8 mouse cellular contexts compared by ENCODE assay signal in genomic region chr6:85332351-85332999, GRCm38 (mm10). TPM values are rescaled to one million over a fixed set of nuclear protein-coding genes. Genes with fewer than 3 reads are reported as not detected.
DNase-seq lines count a peak whose midpoint lies in the region; ATAC-seq lines count a peak whose summit lies in the region.

No protein-coding gene starts in this region.

- peak; percentile 43 for DNase-seq in layer of hippocampus, adult 11-12 months (ENCODE audit: low spot score)
- DNase-seq in layer of hippocampus, postnatal 36 days = no peak
- DNase-seq in adrenal gland, postnatal 25 days = peak; percentile 38
- DNase-seq in limb, embryonic 10.5 days (ENCODE audit: low spot score) = peak; percentile 37
- no peak for DNase-seq in midbrain, embryonic 14.5 days
- no peak for DNase-seq in ovary, postnatal 10 days (ENCODE audit: low spot score)
- DNase-seq in testis, postnatal 10 days (ENCODE audit: low spot score) = no peak

- peak overlapping the region; percentile 93 for H3K4me2 ChIP-seq in forebrain, embryonic 15.5 days (replicated peaks)
- H3K4me2 ChIP-seq in midbrain, embryonic 14.5 days (ENCODE audit: low read length) = peak overlapping the region; percentile 99

- WGBS in forebrain, embryonic 15.5 days = under 1% methylated on average over 41 of the region's 41 CpGs
- under 1% methylated on average over 41 of the region's 41 CpGs for WGBS in limb, embryonic 10.5 days
- under 1% methylated on average over 41 of the region's 41 CpGs for WGBS in midbrain, embryonic 14.5 days

- peak overlapping the region; percentile 43 for H3K27ac ChIP-seq in forebrain, embryonic 15.5 days (replicated peaks)
- peak overlapping the region; percentile 92 for H3K27ac ChIP-seq in limb, embryonic 10.5 days
- H3K27ac ChIP-seq in midbrain, embryonic 14.5 days (replicated peaks; ENCODE audit: low read depth, low read length) = peak overlapping the region; percentile 93; the same call in 1 of the 2 replicates

- H3K4me1 ChIP-seq in forebrain, embryonic 15.5 days = peaks cover 14% of the 10 kb centered on the region
- peaks cover 18% of the 10 kb centered on the region for H3K4me1 ChIP-seq in limb, embryonic 10.5 days
- peaks cover 7% of the 10 kb centered on the region; the same call in 1 of the 2 replicates for H3K4me1 ChIP-seq in midbrain, embryonic 14.5 days (ENCODE audit: control insufficient read depth, insufficient read depth, low read length)

- H3K9me3 ChIP-seq in forebrain, embryonic 15.5 days = no peaks in the 10 kb centered on the region
- no peaks in the 10 kb centered on the region for H3K9me3 ChIP-seq in limb, embryonic 10.5 days (replicated peaks)
- H3K9me3 ChIP-seq in midbrain, embryonic 14.5 days (ENCODE audit: control insufficient read depth, low read length) = no peaks in the 10 kb centered on the region

- peak overlapping the region; percentile 81 for H3K9ac ChIP-seq in forebrain, embryonic 15.5 days (replicated peaks)
- H3K9ac ChIP-seq in midbrain, embryonic 14.5 days (replicated peaks; ENCODE audit: low read length) = peak overlapping the region; percentile 70

- H3K36me3 ChIP-seq in forebrain, embryonic 15.5 days = no peaks in the 10 kb centered on the region
- no peaks in the 10 kb centered on the region for H3K36me3 ChIP-seq in limb, embryonic 10.5 days
- H3K36me3 ChIP-seq in midbrain, embryonic 14.5 days (ENCODE audit: control insufficient read depth, insufficient read depth, low read length) = peaks cover 11% of the 10 kb centered on the region; the same call in 1 of the 2 replicates

- ATAC-seq in forebrain, embryonic 15.5 days (replicated peaks) = peak; percentile 33; the same call in 1 of the 2 replicates
- ATAC-seq in midbrain, embryonic 14.5 days (ENCODE audit: low FRiP score, low TSS enrichment) = peak; percentile 29; the same call in 1 of the 2 replicates

- H3K4me3 ChIP-seq in forebrain, embryonic 15.5 days = peak overlapping the region; percentile 78
- H3K4me3 ChIP-seq in limb, embryonic 10.5 days = peak overlapping the region; percentile 72
- peak overlapping the region; percentile 66 for H3K4me3 ChIP-seq in midbrain, embryonic 14.5 days (replicated peaks; ENCODE audit: low read depth, low read length)

- no peaks in the 10 kb centered on the region for H3K27me3 ChIP-seq in forebrain, embryonic 15.5 days
- H3K27me3 ChIP-seq in limb, embryonic 10.5 days (ENCODE audit: low read depth, poor library complexity, severe bottlenecking) = peaks cover 53% of the 10 kb centered on the region
- no peaks in the 10 kb centered on the region; the same call in 1 of the 2 replicates for H3K27me3 ChIP-seq in midbrain, embryonic 14.5 days (ENCODE audit: control insufficient read depth, insufficient read depth, low read length)

RNA-seq across cellular contexts. Expression of gene Sfxn5, which starts 0.7 kb away (rescaled TPM):
- 100 to 1,000 TPM; 164 to 165 TPM for total RNA-seq in layer of hippocampus, postnatal 36 days (2021)
- total RNA-seq in adrenal gland, postnatal 25 days (2021) = 19.8 and 23.0 TPM in 2 replicates
- 24.2 and 25.3 TPM in 2 replicates for polyA plus RNA-seq in forebrain, embryonic 15.5 days (2015; fragmentation: Nextera tagmentation; extraction: Ambion mirVana)
- polyA plus RNA-seq in limb, embryonic 10.5 days (2016; fragmentation: Nextera tagmentation; extraction: Ambion mirVana) = 6.4 and 6.5 TPM in 2 replicates
- polyA plus RNA-seq in midbrain, embryonic 14.5 days (2014; fragmentation: Nextera tagmentation; extraction: Ambion mirVana) = 15.6 and 24.0 TPM in 2 replicates

RNA-seq across cellular contexts. Expression of gene Rab11fip5, which starts 42.0 kb away (rescaled TPM):
- 10 to 100 TPM; 49.1 to 52.6 TPM for total RNA-seq in layer of hippocampus, postnatal 36 days (2021)
- total RNA-seq in adrenal gland, postnatal 25 days (2021) = 27.7 and 38.8 TPM in 2 replicates
- polyA plus RNA-seq in forebrain, embryonic 15.5 days (2015; fragmentation: Nextera tagmentation; extraction: Ambion mirVana) = 15.1 and 15.2 TPM in 2 replicates
- polyA plus RNA-seq in limb, embryonic 10.5 days (2016; fragmentation: Nextera tagmentation; extraction: Ambion mirVana) = 3.2 and 4.3 TPM in 2 replicates
- polyA plus RNA-seq in midbrain, embryonic 14.5 days (2014; fragmentation: Nextera tagmentation; extraction: Ambion mirVana) = 15.0 and 15.7 TPM in 2 replicates

Comparison
In these comparisons a context has a peak if more than half of its experiments do, and no peak if none do; other contexts are left out.
1. DNase-seq: peak in layer of hippocampus, adult 11-12 months (single experiment), adrenal gland, postnatal 25 days (single experiment) and limb, embryonic 10.5 days (single experiment); none in layer of hippocampus, postnatal 36 days (0 of 2), midbrain, embryonic 14.5 days (single experiment), ovary, postnatal 10 days (single experiment) and testis, postnatal 10 days (single experiment).
2. H3K27ac ChIP-seq: peak in every context shown above with its lines; median percentile 93 in midbrain, embryonic 14.5 days; 92 in limb, embryonic 10.5 days; 43 in forebrain, embryonic 15.5 days.
3. Peak in every context shown above with its lines, with median percentiles within 50 percentile points of each other: H3K4me3 ChIP-seq.